Mouse (Mus musculus): Measurements from ENCODE around the gene Copa. TPM values are rescaled to one million over a fixed set of nuclear protein-coding genes. Genes with fewer than 3 reads are reported as not detected.

Copa gene
- polyA plus RNA-seq, 1 experiment from 2014 or later: 82.2 TPM

- no peaks in the 10 kb centered on the region for H3K27me3 ChIP-seq (ENCODE audit: control insufficient read depth, insufficient read depth, low read depth, low read length)
- no peaks in the 10 kb centered on the region for H3K9me3 ChIP-seq (replicated peaks; ENCODE audit: control insufficient read depth, low read length)
- no peaks in the 10 kb centered on the region for H3K36me3 ChIP-seq (ENCODE audit: control insufficient read depth, insufficient read depth)
- H3K9ac ChIP-seq (ENCODE audit: low read depth, low read length): no peak overlapping the region
- 62% methylated on average over 3 of the region's 3 CpGs for WGBS (ENCODE audit: insufficient replicate concordance)
- no peaks in the 10 kb centered on the region for H3K4me1 ChIP-seq (ENCODE audit: control insufficient read depth, low read depth, low read length)
- no peak overlapping the region for H3K27ac ChIP-seq (ENCODE audit: low read length)
- no peak overlapping the region for H3K4me3 ChIP-seq (ENCODE audit: low read depth, low read length)
- H3K4me2 ChIP-seq (ENCODE audit: low read depth, low read length): no peak overlapping the region
- 0 out of 2 replicates have a peak, but pooled peaks have one; percentile 27 for ATAC-seq (ENCODE audit: low read depth)
Observed at GRCm38 (mm10) chr1:172141529-172141928, 59.2 kb downstream of the Copa start.

- ATAC-seq (ENCODE audit: low read depth): no peak
- no peaks in the 10 kb centered on the region for H3K27me3 ChIP-seq (ENCODE audit: control insufficient read depth, insufficient read depth, low read depth, low read length)
Observed at GRCm38 (mm10) chr1:172143570-172143969, 61.2 kb downstream of the Copa start.

GRCm38 (mm10) chr1:172147835-172148278, 65.5 kb downstream of the Copa start, which contains the start of gene Dcaf8:
Gene Dcaf8 (plus strand): TSS chr1:172148084.
- Histone ChIP-seq H3K27me3 (ENCODE audit: control insufficient read depth, insufficient read depth, low read depth, low read length) (no peaks in the 10 kb centered on the region), H3K9me3 (replicated peaks; ENCODE audit: control insufficient read depth, low read length) (no peaks in the 10 kb centered on the region), H3K36me3 (ENCODE audit: control insufficient read depth, insufficient read depth) (peaks cover 16% of the 10 kb centered on the region; the same call in 1 of the 2 replicates), H3K4me1 (ENCODE audit: control insufficient read depth, low read depth, low read length) (peaks cover 16% of the 10 kb centered on the region), H3K27ac (ENCODE audit: low read length) (peak within 1 kb of the TSS; percentile 97), H3K9ac (ENCODE audit: low read depth, low read length) (peak within 1 kb of the TSS; percentile 99), H3K4me2 (ENCODE audit: low read depth, low read length) (peak within 1 kb of the TSS; percentile 81), H3K4me3 (ENCODE audit: low read depth, low read length) (peak within 1 kb of the TSS; percentile 92)
- WGBS (ENCODE audit: insufficient replicate concordance): under 1% methylated on average over 42 of the region's 42 CpGs
- peak; percentile 97 for ATAC-seq (ENCODE audit: low read depth)

More at GRCm38 (mm10) chr1:172143570-172143969, 61.2 kb downstream of the Copa start:
- no peaks in the 10 kb centered on the region for H3K9me3 ChIP-seq (replicated peaks; ENCODE audit: control insufficient read depth, low read length)
- H3K27ac ChIP-seq (ENCODE audit: low read length): no peak overlapping the region
- H3K4me1 ChIP-seq (ENCODE audit: control insufficient read depth, low read depth, low read length): peaks cover 7% of the 10 kb centered on the region
- H3K4me3 ChIP-seq (ENCODE audit: low read depth, low read length): no peak overlapping the region
- 15% methylated on average over 1 of the region's 1 CpGs for WGBS (ENCODE audit: insufficient replicate concordance)
- H3K36me3 ChIP-seq (ENCODE audit: control insufficient read depth, insufficient read depth): no peaks in the 10 kb centered on the region
- no peak overlapping the region for H3K4me2 ChIP-seq (ENCODE audit: low read depth, low read length)
- H3K9ac ChIP-seq (ENCODE audit: low read depth, low read length): no peak overlapping the region

- ATAC-seq (ENCODE audit: low read depth): peak; percentile 19
- Histone ChIP-seq H3K9me3 (replicated peaks; ENCODE audit: control insufficient read depth, low read length) (no peaks in the 10 kb centered on the region), H3K27ac (ENCODE audit: low read length) (peak overlapping the region; percentile 97), H3K4me3 (ENCODE audit: low read depth, low read length) (peak overlapping the region; percentile 92), H3K4me1 (ENCODE audit: control insufficient read depth, low read depth, low read length) (peaks cover 16% of the 10 kb centered on the region), H3K4me2 (ENCODE audit: low read depth, low read length) (peak overlapping the region; percentile 65), H3K9ac (ENCODE audit: low read depth, low read length) (peak overlapping the region; percentile 99), H3K27me3 (ENCODE audit: control insufficient read depth, insufficient read depth, low read depth, low read length) (no peaks in the 10 kb centered on the region), H3K36me3 (ENCODE audit: control insufficient read depth, insufficient read depth) (peaks cover 21% of the 10 kb centered on the region)
- under 1% methylated on average over 40 of the region's 40 CpGs for WGBS (ENCODE audit: insufficient replicate concordance)
Observed at GRCm38 (mm10) chr1:172148279-172148954, 66.1 kb downstream of the Copa start.

- Histone ChIP-seq H3K9ac (ENCODE audit: low read depth, low read length) (peak overlapping the region; percentile 99), H3K4me3 (ENCODE audit: low read depth, low read length) (peak overlapping the region; percentile 92), H3K27me3 (ENCODE audit: control insufficient read depth, insufficient read depth, low read depth, low read length) (no peaks in the 10 kb centered on the region), H3K36me3 (ENCODE audit: control insufficient read depth, insufficient read depth) (peaks cover 29% of the 10 kb centered on the region), H3K27ac (ENCODE audit: low read length) (peak overlapping the region; percentile 97), H3K4me2 (ENCODE audit: low read depth, low read length) (peak overlapping the region; percentile 65), H3K9me3 (replicated peaks; ENCODE audit: control insufficient read depth, low read length) (no peaks in the 10 kb centered on the region), H3K4me1 (ENCODE audit: control insufficient read depth, low read depth, low read length) (peaks cover 16% of the 10 kb centered on the region)
- WGBS (ENCODE audit: insufficient replicate concordance): 4% methylated on average over 19 of the region's 19 CpGs
- ATAC-seq (ENCODE audit: low read depth): peak; percentile 11; the same call in 1 of the 2 replicates
Observed at GRCm38 (mm10) chr1:172148955-172149815, 66.9 kb downstream of the Copa start.

- no peaks in the 10 kb centered on the region for H3K27me3 ChIP-seq (ENCODE audit: control insufficient read depth, insufficient read depth, low read depth, low read length)
- WGBS (ENCODE audit: insufficient replicate concordance): 79% methylated on average over 3 of the region's 3 CpGs
- H3K4me1 ChIP-seq (ENCODE audit: control insufficient read depth, low read depth, low read length): peaks cover 11% of the 10 kb centered on the region
- no peak for ATAC-seq (ENCODE audit: low read depth)
- no peaks in the 10 kb centered on the region for H3K9me3 ChIP-seq (replicated peaks; ENCODE audit: control insufficient read depth, low read length)
- peaks cover 40% of the 10 kb centered on the region for H3K36me3 ChIP-seq (ENCODE audit: control insufficient read depth, insufficient read depth)
- no peak overlapping the region for H3K9ac ChIP-seq (ENCODE audit: low read depth, low read length)
- H3K27ac ChIP-seq (ENCODE audit: low read length): no peak overlapping the region
- H3K4me3 ChIP-seq (ENCODE audit: low read depth, low read length): no peak overlapping the region
- no peak overlapping the region for H3K4me2 ChIP-seq (ENCODE audit: low read depth, low read length)
Observed at GRCm38 (mm10) chr1:172154536-172154935, 72.2 kb downstream of the Copa start.

- H3K9me3 ChIP-seq (replicated peaks; ENCODE audit: control insufficient read depth, low read length): no peaks in the 10 kb centered on the region
- ATAC-seq (ENCODE audit: low read depth): no peak
Observed at GRCm38 (mm10) chr1:172155518-172155917, 73.2 kb downstream of the Copa start.

GRCm38 (mm10) chr1:172159970-172160369, 77.6 kb downstream of the Copa start:
- no peaks in the 10 kb centered on the region for H3K27me3 ChIP-seq (ENCODE audit: control insufficient read depth, insufficient read depth, low read depth, low read length)
- 79% methylated on average over 4 of the region's 4 CpGs for WGBS (ENCODE audit: insufficient replicate concordance)
- peaks cover 3% of the 10 kb centered on the region for H3K4me1 ChIP-seq (ENCODE audit: control insufficient read depth, low read depth, low read length)
- peaks cover 7% of the 10 kb centered on the region for H3K36me3 ChIP-seq (ENCODE audit: control insufficient read depth, insufficient read depth)
- H3K4me3 ChIP-seq (ENCODE audit: low read depth, low read length): no peak overlapping the region
- H3K4me2 ChIP-seq (ENCODE audit: low read depth, low read length): no peak overlapping the region
- no peak for ATAC-seq (ENCODE audit: low read depth)
- no peak overlapping the region for H3K27ac ChIP-seq (ENCODE audit: low read length)
- no peak overlapping the region for H3K9ac ChIP-seq (ENCODE audit: low read depth, low read length)
- no peaks in the 10 kb centered on the region for H3K9me3 ChIP-seq (replicated peaks; ENCODE audit: control insufficient read depth, low read length)

More at GRCm38 (mm10) chr1:172155518-172155917, 73.2 kb downstream of the Copa start:
- 55% methylated on average over 3 of the region's 3 CpGs for WGBS (ENCODE audit: insufficient replicate concordance)
- Histone ChIP-seq H3K9ac (ENCODE audit: low read depth, low read length) (no peak overlapping the region), H3K36me3 (ENCODE audit: control insufficient read depth, insufficient read depth) (peaks cover 35% of the 10 kb centered on the region), H3K4me2 (ENCODE audit: low read depth, low read length) (no peak overlapping the region), H3K4me3 (ENCODE audit: low read depth, low read length) (no peak overlapping the region), H3K27me3 (ENCODE audit: control insufficient read depth, insufficient read depth, low read depth, low read length) (no peaks in the 10 kb centered on the region), H3K4me1 (ENCODE audit: control insufficient read depth, low read depth, low read length) (peaks cover 8% of the 10 kb centered on the region), H3K27ac (ENCODE audit: low read length) (no peak overlapping the region)

All from liver, embryonic 16.5 days (tissue).